Mouse (Mus musculus) 3134 (cell line): ENCODE data around the gene Prkch.

Experiments
- DNase-seq: peaks from one replicate; pipeline ENCODE4 v3.0.0-alpha.2; 2011; ENCODE audit warnings: low spot score; ENCODE audit not compliant: insufficient read length; ENCODE audit errors: extremely low read depth

The Prkch gene

GRCm38 (mm10) chr12:73788850-73789249 is 204.3 kb downstream of the Prkch start:
- DNase-seq, result no peak

GRCm38 (mm10) chr12:73790571-73791108 is 206.0 kb downstream of the Prkch start:
- peak; percentile 77 for DNase-seq

GRCm38 (mm10) chr12:73793216-73793615 is 208.6 kb downstream of the Prkch start:
- no peak for DNase-seq

GRCm38 (mm10) chr12:73793744-73794143 is 209.1 kb downstream of the Prkch start:
- DNase-seq, result no peak

GRCm38 (mm10) chr12:73794151-73794883 is 209.7 kb downstream of the Prkch start:
- peak; percentile 82 for DNase-seq

GRCm38 (mm10) chr12:73799671-73800070 is 215.1 kb downstream of the Prkch start:
- DNase-seq, result no peak

- no peak for DNase-seq
These were observed 216.3 kb downstream of the Prkch start for GRCm38 (mm10) chr12:73800886-73801285.

GRCm38 (mm10) chr12:73801845-73802244 is 217.2 kb downstream of the Prkch start:
- no peak for DNase-seq

GRCm38 (mm10) chr12:73802379-73803057 is 217.9 kb downstream of the Prkch start:
- no peak for DNase-seq

GRCm38 (mm10) chr12:73803946-73804345 is 219.3 kb downstream of the Prkch start:
- DNase-seq, result no peak

GRCm38 (mm10) chr12:73805541-73805940 is 220.9 kb downstream of the Prkch start:
- no peak for DNase-seq

GRCm38 (mm10) chr12:73806003-73806402 is 221.4 kb downstream of the Prkch start:
- DNase-seq, result no peak

GRCm38 (mm10) chr12:73807228-73807627 is 222.6 kb downstream of the Prkch start:
- DNase-seq, result no peak

GRCm38 (mm10) chr12:73810041-73810795 is 225.6 kb downstream of the Prkch start:
- peak; percentile 74 for DNase-seq

GRCm38 (mm10) chr12:73810903-73811302 is 226.3 kb downstream of the Prkch start:
- DNase-seq, result no peak

GRCm38 (mm10) chr12:73812198-73812597 is 227.6 kb downstream of the Prkch start:
- DNase-seq, result no peak

GRCm38 (mm10) chr12:73813016-73813900 is 228.7 kb downstream of the Prkch start:
- no peak for DNase-seq

GRCm38 (mm10) chr12:73814056-73814735 is 229.6 kb downstream of the Prkch start:
- no peak for DNase-seq

GRCm38 (mm10) chr12:73814897-73815296 is 230.3 kb downstream of the Prkch start:
- no peak for DNase-seq

GRCm38 (mm10) chr12:73815463-73815862 is 230.9 kb downstream of the Prkch start:
- no peak for DNase-seq
